Mouse (Mus musculus) liver, postnatal 0 days (tissue): ENCODE results near the gene Ccdc58. TPM values are rescaled to one million over a fixed set of nuclear protein-coding genes. Genes with fewer than 3 reads are reported as not detected.

Experiments
- ATAC-seq: fragments of 200-750 bp; cut with Nextera tagmentation; 2 replicates; pipeline ENCODE4 v1.8.0; 2017; ENCODE audit warnings: mild to moderate bottlenecking, moderate library complexity
- DNase-seq: peaks from one replicate; pipeline ENCODE4 v3.0.0-alpha.2; 2016
- H3K27ac ChIP-seq: fragments of 300-500 bp; sonication (generic); 2 replicates; pipeline ENCODE4 v1.5.1; 2014; ENCODE audit warnings: antibody characterized with exemption, moderate library complexity, mild to moderate bottlenecking, low read depth
- H3K27me3 ChIP-seq: fragments of 300-500 bp; sonication (generic); 2 replicates; pipeline ENCODE4 v1.6.1; 2014; ENCODE audit warnings: low read length, control low read depth, mixed read lengths; ENCODE audit not compliant: insufficient read depth
- H3K36me3 ChIP-seq: fragments of 300-500 bp; sonication (generic); replicated peaks from 2 replicates; pipeline ENCODE4 v1.6.1; 2014; ENCODE audit warnings: mild to moderate bottlenecking, control low read depth, low read length, moderate library complexity, mixed read lengths; ENCODE audit not compliant: insufficient read depth
- H3K4me1 ChIP-seq: fragments of 300-500 bp; sonication (generic); 2 replicates; pipeline ENCODE4 v1.6.1; 2014; ENCODE audit warnings: antibody characterized with exemption, mild to moderate bottlenecking, control low read depth; ENCODE audit not compliant: insufficient read depth
- H3K4me2 ChIP-seq: fragments of 300-500 bp; sonication (generic); 2 replicates; pipeline ENCODE4 v1.6.1; 2014; ENCODE audit warnings: low read depth, mild to moderate bottlenecking, low read length, moderate library complexity, mixed read lengths
- H3K4me3 ChIP-seq: fragments of 300-500 bp; sonication (generic); 2 replicates; pipeline ENCODE4 v1.5.1; 2014; ENCODE audit warnings: low read depth, low read length
- H3K9ac ChIP-seq: fragments of 300-500 bp; sonication (generic); replicated peaks from 2 replicates; pipeline ENCODE4 v1.6.1; 2014; ENCODE audit warnings: mild to moderate bottlenecking, moderate library complexity
- H3K9me3 ChIP-seq: fragments of 300-500 bp; sonication (generic); 2 replicates; pipeline ENCODE4 v1.6.1; 2016; ENCODE audit warnings: mild to moderate bottlenecking, control low read depth, low read length, mixed read lengths
- CTCF ChIP-seq: sonication (generic); IDR thresholded peaks from 2 replicates; pipeline ENCODE4 v1.5.1; 2016; ENCODE audit warnings: antibody characterized with exemption, low read depth
- EP300 ChIP-seq: IDR thresholded peaks from 2 replicates; pipeline ENCODE4 v1.6.1; 2016; ENCODE audit warnings: antibody characterized with exemption, low read depth, mild to moderate bottlenecking
- WGBS: fragments of 180-500 bp; shearing (Covaris S2); extraction: QIAGEN DNeasy Blood & Tissue Kit; methylation state at CpG from one replicate; pipeline ENCODE4 v1.1.7; 2014; ENCODE audit not compliant: insufficient replicate concordance; 5-methylcytosine and 5-hydroxymethylcytosine counted together
- polyA plus RNA-seq: library from polyadenylated mRNA; unstranded; fragments of >200 nt; fragmentation: Nextera tagmentation; extraction: Ambion mirVana; gene quantifications from 2 replicates; pipeline ENCODE4 v1.2.1, GENCODE M21; 2015

Gene Ccdc58
- polyA plus RNA-seq, 1 experiment from 2014 or later, result 54.6 TPM

DNA sequence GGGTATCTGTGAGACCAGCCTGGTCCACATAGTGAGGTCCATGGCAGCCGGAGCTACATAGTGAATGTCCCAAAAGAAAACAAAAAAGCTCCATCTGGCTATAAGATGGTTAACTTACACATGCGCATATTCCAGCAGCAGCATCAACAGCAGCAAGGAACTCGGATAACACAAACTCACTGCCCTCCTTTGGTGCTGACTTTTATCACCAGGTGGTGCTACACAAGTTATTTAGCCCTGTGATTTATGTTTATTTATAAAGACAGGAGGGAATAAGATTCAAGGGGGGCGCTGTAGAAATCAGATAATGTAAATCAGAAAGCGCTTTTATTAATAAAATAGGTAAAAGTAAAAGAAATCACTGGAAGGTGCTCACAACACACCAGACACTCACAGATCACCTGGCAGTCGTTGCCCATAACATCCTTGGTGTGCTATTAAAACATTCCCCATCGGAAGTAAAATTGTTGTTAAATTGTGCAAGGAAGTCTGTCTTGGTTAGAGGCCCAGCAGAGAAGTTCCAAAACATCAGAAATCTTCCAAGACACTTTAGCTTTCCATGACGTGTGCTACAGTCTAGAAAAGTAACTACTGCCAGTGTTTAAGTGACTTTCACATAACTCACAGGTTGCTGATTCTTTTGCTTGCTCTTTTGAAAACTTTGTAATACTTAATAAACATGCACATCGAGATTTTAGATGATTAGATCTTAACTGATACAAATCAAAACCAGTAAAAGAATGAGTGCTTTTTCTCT lies 1.5 kb upstream of the Ccdc58 start:
- Histone ChIP-seq H3K27ac (no peak overlapping the region), H3K27me3 (no peaks in the 10 kb centered on the region), H3K9ac (peak overlapping the region; percentile 85), H3K4me2 (peak overlapping the region; percentile 89), H3K36me3 (peaks cover 2% of the 10 kb centered on the region; the same call in 1 of the 2 replicates), H3K4me1 (peaks cover 24% of the 10 kb centered on the region), H3K9me3 (no peaks in the 10 kb centered on the region), H3K4me3 (peak overlapping the region; percentile 82)
- 49% methylated on average over 9 of the region's 9 CpGs for WGBS
- ATAC-seq, result no peak
- TF ChIP-seq CTCF, result peak; percentile 20
- no peak for TF ChIP-seq EP300
- DNase-seq, result no peak

DNA sequence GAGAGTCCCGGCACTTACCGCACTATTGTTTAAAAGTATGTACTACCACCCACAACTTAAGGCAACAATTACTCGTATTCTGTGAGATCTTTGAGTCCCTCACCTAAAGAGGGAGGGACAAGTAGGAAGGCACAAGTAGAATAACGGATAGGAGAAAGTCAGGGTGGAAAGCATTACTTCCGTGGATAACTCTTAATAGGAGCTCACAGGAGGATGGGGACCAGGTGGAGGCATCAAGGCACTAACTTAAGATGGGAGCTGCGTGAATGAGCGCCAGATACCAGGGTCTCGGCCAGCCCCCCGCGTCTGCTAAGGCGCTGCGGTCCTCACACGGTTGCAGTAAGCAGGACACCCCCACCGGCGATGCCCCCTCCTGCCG lies 425 bp upstream of the Ccdc58 start:
- Histone ChIP-seq H3K36me3 (no peaks in the 10 kb centered on the region; the same call in 1 of the 2 replicates), H3K27ac (peak overlapping the region; percentile 100), H3K4me1 (peaks cover 24% of the 10 kb centered on the region), H3K4me2 (peak overlapping the region; percentile 89), H3K4me3 (peak overlapping the region; percentile 82), H3K9ac (peak overlapping the region; percentile 85), H3K27me3 (no peaks in the 10 kb centered on the region), H3K9me3 (no peaks in the 10 kb centered on the region)
- ATAC-seq (peak; percentile 1), DNase-seq (no peak)
- under 1% methylated on average over 16 of the region's 16 CpGs for WGBS
- no peak for TF ChIP-seq CTCF
- no peak for TF ChIP-seq EP300

DNA sequence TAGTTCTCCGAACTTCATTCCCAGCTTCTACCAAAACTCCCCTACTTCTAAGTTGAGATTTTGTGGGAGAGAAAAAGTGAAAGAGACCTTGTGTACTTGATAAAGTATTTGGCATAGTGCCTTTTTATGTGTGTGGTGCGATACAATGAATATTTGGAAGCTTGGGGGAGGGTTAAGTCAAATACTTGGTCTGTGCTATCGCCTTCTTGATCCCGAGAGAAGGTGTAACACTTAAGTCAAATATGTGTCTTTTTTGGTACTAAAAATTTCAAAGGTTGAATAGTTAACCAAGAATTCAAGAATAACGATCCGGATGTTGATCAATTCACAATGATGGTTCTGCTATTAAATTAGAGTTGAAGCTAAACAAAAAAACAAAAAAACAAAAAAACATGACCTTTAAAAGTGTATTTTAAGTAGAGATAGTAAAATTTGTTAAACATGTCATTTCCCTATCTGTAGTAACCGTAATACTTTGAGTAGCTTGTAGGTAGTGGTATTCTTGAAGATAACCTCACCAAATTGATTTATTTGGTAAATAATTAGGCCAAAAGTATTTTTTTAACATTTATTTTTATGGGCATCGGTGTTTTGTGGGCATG lies 1.0 kb downstream of the Ccdc58 start:
- 22% methylated on average over 8 of the region's 8 CpGs for WGBS
- no peak for TF ChIP-seq EP300
- no peak for TF ChIP-seq CTCF
- Histone ChIP-seq H3K27ac (peak overlapping the region; percentile 100), H3K4me1 (peaks cover 20% of the 10 kb centered on the region), H3K27me3 (no peaks in the 10 kb centered on the region), H3K4me3 (peak overlapping the region; percentile 82), H3K9ac (peak overlapping the region; percentile 85), H3K4me2 (peak overlapping the region; percentile 89), H3K36me3 (no peaks in the 10 kb centered on the region; the same call in 1 of the 2 replicates), H3K9me3 (no peaks in the 10 kb centered on the region)
- DNase-seq, result no peak
- ATAC-seq, result no peak

DNA sequence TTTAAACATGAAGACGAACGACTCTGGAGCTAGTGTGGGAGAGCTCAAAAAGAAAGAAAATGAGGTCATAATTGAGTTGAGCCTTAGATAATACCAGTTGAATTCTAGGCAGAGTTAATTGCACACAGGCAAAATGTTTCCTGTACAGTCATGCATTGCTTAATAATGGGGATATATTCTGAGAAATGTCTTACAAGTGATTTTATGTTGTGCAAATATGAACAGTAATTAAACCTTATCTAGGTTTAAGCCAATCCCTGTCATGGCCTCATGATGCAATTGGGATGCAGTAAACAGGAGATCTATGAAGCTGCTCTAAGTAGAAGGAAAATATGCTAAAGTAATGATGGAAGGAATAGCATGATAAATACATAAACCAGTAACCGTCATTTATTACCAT lies 3.3 kb downstream of the Ccdc58 start:
- WGBS, result 85% methylated on average over 3 of the region's 3 CpGs
- H3K4me2 ChIP-seq, result no peak overlapping the region

DNA sequence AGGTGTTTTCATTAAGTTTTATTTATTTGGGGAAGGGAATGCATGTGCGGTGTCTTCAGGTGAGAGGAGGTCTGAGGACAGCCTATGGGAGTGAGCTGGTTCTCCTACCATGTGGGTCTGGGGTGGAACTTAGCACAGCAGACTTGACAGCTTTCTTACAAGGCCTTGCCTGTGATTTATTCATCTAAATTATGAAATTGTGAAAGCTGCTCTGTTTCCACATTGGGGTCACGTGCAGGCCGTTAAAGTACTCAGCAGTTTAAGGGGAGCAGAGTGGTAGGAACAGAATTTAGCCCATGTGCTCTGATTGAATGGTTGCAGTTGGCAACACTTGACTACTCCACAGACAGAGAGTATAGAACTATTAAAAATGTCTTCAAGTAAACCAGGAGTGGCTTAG lies 8.4 kb downstream of the Ccdc58 start:
- ATAC-seq, result no peak
- Histone ChIP-seq H3K4me2 (no peak overlapping the region), H3K9ac (no peak overlapping the region), H3K27me3 (no peaks in the 10 kb centered on the region), H3K9me3 (no peaks in the 10 kb centered on the region), H3K36me3 (peaks cover 14% of the 10 kb centered on the region), H3K4me1 (no peaks in the 10 kb centered on the region), H3K4me3 (no peak overlapping the region), H3K27ac (no peak overlapping the region)
- no peak for DNase-seq
- TF ChIP-seq CTCF, result no peak
- TF ChIP-seq EP300, result no peak
- 87% methylated on average over 3 of the region's 3 CpGs for WGBS

More for the DNA sequence above, 3.3 kb downstream of the Ccdc58 start:
- TF ChIP-seq CTCF (no peak), EP300 (no peak)
- Histone ChIP-seq H3K36me3 (no peaks in the 10 kb centered on the region), H3K9me3 (no peaks in the 10 kb centered on the region), H3K27me3 (no peaks in the 10 kb centered on the region), H3K9ac (no peak overlapping the region), H3K4me1 (0 out of 2 replicates have a peak, but pooled peaks cover 2% of the 10 kb centered on the region), H3K27ac (no peak overlapping the region), H3K4me3 (no peak overlapping the region)
- no peak for ATAC-seq
- DNase-seq, result no peak

DNA sequence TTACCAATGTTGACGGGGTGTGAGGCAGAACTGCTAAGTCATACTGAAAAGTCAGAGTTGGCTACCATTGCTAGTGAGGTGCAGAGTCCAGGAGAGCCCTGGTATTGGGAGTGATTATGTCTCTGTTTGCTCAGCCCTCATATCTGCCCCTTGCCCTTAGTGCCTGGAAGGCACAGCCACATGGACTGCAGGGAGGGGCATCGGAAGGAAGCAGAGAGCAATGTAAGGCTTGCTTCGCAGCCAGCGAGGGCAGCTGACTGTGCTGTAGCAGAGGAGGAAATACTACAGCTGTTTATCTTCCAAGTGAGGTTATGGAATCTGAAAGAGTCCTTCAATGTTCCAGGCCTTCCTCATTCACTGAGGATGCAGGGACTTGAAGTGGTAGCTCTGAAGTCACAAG lies 16.4 kb downstream of the Ccdc58 start:
- H3K27me3 ChIP-seq, result no peaks in the 10 kb centered on the region
- H3K27ac ChIP-seq, result peak overlapping the region; percentile 93
- TF ChIP-seq CTCF (no peak), EP300 (peak; percentile 65; the same call in 1 of the 2 replicates)
- peaks cover 28% of the 10 kb centered on the region for H3K36me3 ChIP-seq
- WGBS, result 50% methylated on average over 4 of the region's 4 CpGs
- no peaks in the 10 kb centered on the region for H3K9me3 ChIP-seq
- peak; percentile 98 for ATAC-seq
- H3K4me3 ChIP-seq, result no peak overlapping the region
- no peak overlapping the region for H3K9ac ChIP-seq
- peaks cover 17% of the 10 kb centered on the region for H3K4me1 ChIP-seq
- peak; percentile 49 for DNase-seq
- no peak overlapping the region for H3K4me2 ChIP-seq
